Mouse (Mus musculus) heart, adult 8-10 months (tissue): Measurements from ENCODE around the gene Amz1. TPM values are rescaled to one million over a fixed set of nuclear protein-coding genes. Genes with fewer than 3 reads are reported as not detected.

Experiments used
- DNase-seq: peaks from one replicate; pipeline ENCODE4 v3.0.0; 2022; ENCODE audit warnings: low spot score
- total RNA-seq, 4 experiments: library from RNA; stranded (reverse); gene quantifications; 2 replicates each; pipeline ENCODE4 v1.2.4; 2022

Gene Amz1
- total RNA-seq, 4 experiments from 2014 or later, result 0.31 to 0.35 (median 0.34) TPM

DNA sequence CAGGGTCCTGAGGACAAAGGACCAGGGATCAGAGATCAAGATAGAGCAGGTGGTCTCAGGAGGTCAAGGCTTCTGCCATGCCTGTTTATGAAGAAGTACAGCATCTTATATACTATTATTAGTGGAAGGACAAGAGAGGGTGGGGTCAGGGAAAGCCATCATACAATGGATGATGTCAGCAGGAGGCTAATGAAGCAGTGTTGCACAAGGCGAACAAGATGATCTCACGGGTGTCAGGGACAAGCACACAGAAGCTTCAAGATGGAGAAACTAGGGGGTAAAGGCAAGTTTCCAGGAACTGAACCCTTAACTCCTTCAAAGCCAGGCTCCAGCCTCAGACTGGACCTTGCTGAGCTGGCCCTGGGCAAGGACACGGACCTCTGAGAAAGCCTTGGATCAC lies 1.8 kb upstream of the Amz1 start:
- no peak for DNase-seq

DNA sequence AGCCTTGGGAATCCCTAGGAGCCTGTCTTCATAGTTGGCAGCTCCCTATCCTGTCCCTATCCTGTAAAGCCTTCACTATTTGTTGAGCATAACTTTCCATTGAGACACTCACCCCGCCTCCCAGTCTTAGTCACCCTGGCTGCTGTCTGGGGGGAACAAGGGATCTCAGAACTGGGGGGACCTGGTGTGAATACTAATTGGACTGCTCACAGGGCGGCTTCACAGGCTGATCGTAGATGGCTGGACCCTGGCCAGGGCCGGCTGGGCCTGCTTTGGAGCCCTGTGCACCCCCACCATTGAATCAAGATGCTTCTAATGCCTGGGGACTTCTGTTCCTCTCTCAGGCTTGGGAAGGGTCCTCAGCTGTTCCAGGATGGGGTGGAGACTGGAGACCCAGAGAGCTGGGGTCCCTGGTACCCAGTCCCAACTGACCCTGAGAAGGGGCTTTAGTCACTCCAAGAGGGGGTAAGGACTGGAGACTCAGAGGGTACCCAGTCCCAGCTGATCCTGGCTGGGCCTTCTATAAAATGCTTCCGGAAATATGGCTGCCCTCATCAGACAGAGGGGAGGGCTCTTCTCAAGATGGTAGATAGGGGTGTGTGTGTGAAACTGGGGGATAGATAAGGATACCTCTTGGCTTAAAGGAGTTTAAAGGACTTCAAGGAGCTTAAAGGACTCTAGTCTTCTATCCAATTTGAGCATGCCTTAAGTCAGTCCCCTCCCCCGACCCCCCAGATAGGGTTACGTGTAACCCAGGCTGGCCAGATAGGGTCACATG lies 2.3 kb downstream of the Amz1 start:
- DNase-seq, result no peak

DNA sequence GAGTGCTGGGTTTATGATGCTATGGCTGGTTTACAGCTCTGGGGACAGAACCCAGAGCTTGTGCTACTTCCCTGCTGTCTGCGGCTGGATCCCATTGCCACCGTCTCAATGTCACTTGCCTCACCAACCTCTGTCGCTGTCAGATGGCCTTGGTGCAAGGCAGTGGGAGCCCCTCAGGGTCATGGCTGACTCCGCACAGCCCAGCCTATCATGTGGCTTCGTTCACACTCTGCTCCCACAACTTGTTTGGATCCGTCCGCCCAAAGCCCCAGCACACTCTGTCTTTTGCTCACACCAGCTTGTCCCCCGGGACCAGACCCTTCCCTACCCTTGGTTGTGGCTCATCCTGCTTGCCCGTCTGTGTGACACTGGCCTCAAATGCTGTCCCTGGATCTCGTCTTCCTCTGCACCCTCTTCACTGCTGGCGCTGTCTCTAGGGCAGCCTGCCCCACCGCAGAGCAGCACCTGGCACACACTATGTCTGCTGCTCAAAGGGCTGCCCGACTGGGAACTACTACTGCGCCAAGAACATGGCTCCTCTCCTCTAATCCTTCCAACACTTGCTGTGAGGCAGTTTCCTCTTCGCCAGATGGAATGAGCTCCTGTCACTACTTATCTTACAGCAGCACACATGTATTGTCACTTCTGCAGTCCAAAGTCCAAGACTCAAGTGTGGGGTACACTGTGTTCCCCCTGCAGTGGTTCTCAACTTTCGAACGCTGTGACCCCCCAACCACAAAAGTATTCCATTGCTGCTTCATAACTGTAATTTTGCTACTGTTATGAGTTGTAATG lies 3.2 kb downstream of the Amz1 start:
- DNase-seq, result no peak

DNA sequence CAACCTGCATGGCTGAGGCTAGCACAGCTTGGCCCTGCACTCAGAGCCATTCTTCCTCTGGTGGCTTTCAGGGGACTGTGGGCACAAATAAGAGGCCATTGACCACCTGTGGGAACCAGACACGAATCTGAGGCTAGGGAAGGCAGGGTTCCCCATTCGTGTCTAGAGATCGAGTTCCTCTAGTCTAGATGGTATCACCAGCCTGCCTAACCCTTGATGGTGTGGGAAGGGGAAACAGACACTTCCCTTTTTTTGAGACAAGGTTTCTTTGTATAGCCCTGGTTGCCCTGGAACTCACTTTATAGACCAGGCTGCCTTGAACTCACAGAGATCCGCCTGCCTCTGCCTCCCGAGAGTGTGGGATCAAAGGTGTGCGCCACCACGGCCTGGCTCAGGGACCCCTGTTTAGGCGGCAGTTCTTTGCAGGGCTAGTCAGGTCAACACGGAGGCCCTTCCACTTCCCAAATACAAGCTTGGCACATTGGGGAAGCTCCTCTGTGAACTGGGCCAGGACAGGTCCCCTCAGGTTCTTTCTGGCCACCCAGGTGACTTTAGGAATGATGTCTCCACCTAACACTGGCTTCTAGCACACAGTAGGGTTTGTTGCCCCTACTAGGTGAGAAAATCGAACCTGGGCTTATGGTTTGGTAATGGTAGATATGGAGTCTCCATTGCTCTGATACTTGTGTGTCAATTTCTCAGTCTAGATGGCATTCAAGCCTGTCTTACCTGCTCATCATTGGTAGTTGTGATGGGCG lies 7.3 kb downstream of the Amz1 start:
- DNase-seq, result no peak

DNA sequence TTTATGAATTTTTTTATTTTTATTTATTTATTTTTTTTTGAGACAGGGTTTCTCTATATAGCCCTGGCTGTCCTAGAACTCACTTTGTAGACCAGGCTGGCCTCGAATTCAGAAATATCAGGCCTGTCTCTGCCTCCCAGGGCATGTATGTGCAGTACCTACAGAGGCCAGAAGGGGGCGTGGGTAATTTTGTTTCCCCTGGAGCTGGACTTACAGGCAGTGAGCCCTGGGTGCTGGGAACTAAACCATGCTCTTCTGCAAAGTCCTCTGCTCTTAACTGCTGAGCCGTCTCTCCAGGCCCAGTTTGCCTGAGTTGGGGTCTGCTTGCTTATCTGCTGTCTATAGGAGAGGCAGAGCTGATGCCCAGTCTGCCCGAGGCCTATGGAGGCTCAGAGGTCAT lies 8.3 kb downstream of the Amz1 start:
- no peak for DNase-seq

DNA sequence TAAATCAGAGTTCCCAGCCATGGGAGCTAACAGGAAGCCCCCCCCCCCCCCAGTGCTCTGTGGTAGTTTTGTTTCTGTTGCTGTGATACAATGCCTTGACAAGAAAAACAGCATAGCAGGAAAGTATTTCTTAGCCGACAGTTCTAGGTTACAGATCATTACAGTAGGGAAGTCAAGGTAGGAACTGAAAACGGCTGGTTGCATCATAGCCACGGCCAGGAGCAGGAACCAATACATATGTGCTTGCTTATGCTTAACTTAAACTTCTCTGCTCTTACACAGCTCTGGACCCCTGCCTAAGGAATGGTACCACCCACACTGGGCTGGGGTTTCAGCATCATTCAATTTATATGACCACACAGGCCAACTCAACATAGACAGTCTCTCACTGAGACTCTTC lies 9.4 kb downstream of the Amz1 start:
- no peak for DNase-seq

DNA sequence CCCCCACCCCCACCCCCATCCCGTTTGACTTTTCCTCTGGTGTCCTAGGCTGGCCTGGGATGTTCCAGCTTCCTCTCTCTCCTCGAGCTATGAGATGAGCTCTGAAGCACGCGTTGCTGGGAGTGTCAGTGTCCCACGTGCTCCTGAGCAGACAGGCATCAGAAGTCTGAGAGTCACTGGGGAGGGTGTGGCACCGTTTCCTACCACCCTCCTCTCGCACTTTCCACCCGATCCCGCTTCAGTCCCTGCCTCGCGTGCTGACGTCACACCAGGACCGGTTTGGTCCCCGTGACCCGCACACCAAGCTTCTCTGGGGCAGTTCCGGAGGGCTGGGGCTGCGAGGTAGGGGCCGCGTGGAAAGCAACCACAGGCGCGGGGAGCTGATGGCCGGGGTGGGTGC lies 11.4 kb downstream of the Amz1 start:
- DNase-seq, result no peak

DNA sequence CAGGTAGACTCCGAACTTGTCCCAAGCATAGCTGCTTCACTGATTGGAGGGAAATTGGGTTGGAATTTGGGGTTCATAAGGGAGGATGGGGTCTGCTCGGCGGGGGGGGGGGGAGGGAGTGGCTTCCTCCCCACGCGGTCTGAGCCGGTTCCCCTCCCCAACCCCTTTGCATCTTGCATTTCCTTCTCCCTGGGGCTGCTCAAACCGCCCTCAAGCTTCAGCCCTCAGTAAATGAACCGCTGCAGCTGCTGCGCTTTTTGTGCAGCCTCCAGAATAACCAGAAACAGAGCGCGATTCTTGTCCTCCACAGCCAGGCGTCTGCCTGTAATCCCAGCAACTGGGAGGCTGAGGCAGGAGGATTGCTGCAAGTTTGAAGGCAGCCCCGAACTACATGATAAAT lies 12.2 kb downstream of the Amz1 start:
- DNase-seq, result no peak

DNA sequence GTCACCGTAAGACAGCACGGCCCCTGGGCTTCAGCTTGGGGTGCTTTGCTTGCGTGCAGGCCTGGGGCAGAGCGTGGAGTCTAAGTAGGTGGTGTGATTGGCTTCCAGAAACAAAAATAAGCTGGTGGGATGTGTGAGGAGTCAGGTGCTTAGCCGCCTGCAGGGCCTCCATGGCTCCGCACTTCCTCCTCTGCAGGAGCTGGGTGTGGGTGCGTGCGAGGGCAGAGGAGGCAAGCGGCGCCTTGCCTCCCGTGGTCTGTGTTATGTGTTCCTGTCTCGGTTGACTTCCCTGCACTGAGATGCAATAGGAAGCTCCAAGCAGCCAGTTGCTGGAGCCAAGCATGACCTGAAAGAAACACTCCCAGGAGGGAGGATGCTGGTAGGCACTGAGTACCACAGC lies 15.9 kb downstream of the Amz1 start:
- DNase-seq, result no peak

DNA sequence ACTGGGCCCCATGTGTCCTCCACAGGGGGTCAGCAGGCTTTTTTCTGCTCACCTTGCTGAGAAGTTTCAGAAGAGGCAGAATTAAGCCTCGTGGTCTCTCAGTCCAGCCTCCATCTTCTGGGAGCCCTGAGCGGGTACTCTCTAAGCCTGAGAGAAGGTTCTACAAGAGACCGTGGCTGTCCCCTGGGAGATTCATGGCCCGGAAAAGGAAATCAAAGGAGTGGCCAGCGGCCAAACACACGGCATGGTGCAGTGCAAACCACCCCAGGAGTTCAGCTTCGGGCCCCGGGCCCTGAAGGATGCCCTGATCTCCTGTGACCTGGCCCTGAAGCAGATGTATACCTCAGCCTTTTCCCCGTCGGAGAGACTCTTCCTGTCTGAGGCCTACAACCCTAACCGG lies 17.1 kb downstream of the Amz1 start:
- DNase-seq, result peak; percentile 56

DNA sequence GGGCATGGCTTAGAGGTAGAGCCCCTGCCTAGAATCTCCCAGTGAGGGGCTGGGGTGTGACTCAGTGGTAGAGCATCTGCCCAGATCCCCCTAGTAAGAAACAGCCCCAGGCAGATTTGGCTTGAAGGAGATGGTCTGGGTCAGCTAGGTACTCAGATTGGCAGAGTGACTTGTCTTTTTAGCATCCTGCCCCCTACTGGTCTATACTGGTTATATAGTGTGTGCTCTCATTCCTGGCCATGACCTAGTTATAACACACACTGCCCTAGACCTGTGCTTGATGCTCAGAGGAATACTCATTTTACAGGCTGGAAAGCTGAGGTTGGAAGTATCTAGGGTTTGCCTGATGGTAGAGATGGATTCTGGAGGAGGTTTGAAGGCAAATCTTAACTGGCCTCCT lies 17.9 kb downstream of the Amz1 start:
- no peak for DNase-seq

DNA sequence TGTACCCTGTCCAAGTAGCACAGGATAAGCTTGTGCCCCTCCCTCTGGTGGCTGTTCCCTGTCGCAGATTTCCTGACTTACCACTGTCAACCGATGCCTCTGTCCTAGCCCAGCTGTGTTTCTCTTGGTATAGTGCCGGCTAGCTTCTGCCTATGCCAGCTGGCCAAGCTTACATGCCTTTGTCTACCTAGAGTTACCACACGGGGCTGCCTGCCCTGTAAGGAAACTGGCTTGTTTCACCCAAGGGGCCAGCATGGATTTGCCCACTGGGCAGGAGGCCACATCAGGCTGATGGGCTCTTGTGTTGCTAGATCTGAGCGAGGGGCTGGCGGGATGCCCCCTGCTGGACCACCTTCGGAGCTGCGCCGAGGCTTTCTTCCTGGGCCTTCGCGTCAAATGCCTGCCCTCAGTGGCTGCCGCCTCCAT lies 19.8 kb downstream of the Amz1 start:
- no peak for DNase-seq

DNA sequence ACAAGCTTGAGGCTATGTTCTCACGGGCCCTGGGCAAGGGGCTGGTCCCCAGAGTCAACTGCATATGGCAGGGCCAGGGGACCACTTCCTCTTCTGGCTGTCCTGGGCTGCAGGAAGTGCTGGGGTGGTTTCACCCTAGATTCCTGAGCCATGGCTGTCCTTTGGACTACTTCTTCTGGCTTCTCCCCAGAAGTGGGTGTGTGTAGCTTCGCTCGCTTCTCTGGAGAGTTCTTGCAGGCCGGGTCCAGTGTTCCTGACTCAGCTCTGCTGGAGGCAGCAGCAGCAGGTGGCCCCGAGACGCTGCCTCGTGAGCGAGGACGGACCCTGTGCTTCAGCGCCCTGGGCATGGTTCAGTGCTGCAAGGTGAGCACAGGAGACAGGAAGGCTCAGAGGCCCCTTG lies 24.5 kb downstream of the Amz1 start:
- no peak for DNase-seq

DNA sequence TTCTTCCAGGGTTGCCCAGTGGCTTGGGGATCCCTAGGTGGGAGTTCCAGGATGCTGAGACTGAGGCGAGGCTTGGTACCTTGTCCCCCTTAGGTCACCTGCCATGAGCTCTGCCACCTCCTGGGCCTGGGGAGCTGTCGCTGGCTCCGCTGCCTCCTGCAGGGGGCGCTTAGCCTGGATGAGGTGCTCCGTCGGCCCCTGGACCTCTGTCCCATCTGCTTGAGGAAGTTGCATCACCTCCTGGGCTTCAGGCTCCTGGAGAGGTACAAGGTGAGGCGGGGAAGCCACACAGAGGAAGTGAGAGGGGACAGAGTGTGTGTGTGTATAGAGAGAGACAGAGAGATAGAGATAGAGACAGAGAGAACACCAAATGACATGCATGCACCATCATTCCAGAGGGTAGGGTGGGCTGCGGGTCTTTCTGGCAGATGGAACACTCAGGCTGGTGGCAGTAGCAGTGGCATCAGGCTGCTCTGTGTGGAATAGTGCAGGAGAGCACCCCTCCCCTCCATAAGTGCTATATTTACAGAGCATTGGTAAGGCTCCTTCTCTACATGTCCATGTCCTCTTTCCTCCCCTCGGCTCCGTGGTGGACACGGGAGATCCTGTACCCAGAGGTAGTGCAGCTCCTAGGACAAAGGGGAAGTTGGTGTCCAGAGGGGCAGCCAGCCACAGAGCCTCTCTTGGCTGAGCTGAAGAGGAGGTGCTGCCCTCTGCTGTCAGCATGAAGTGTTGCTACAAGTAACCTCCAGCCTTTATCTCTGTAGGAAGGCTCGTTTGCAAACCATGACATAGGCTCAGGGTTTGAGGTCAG lies 25.3 kb downstream of the Amz1 start:
- peak; percentile 74 for DNase-seq

DNA sequence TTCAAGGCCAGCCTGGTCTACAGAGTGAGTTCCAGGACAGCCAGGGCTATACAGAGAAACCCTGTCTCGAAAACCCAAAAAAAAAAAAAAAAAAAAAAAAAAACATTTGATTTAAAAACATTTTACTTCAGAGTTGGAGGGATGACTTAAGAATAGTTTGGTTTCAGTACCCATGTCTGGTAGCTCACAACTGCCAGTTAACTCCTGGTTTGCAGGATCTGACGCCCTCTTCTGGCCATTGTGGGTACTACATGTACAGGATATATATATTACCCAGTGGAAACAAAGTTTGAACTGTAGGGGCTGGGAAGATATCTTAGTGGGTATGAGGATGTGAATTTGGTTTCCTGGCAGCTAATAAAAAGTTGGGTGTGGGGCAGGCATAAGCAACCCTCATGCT lies 27.0 kb downstream of the Amz1 start:
- DNase-seq, result no peak

DNA sequence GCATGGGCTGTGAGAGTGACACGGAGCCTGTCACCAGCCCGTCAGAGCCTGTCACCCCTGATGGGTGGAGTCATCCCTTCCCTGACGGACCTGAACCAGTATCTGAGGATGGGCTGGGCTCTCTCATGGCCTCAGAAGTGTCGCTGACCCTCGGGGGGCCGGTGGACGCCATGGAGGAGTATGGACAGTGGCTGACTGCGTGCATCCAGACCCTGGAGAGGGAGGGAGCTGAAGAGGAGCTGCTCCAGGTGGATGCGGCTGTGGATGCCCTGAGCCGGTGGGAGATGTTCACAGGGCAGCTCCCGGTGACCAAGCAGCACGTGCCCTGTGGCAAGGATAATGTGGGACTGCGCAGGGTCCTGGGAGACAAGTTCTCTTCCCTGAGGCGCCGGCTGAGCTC lies 28.1 kb downstream of the Amz1 start:
- DNase-seq, result no peak

DNA sequence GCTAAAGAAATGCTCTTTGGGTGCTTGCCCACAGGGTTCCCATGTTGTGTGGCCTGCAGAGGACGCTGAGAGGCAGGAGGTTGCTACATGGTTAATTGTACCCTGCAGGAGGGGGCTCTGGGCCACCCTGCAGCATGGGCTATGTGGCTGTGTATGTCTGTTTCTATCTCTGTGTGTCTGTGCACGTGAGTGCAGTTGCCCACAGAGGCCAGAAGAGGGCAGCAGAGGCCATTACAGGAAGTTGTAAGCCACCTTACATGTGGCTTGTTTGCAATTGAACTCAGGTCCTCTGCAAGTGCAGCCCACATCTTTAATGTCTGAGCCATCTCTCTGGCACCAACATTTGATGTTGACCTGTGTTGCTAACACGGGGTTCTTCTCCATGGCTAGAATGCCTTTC lies 28.7 kb downstream of the Amz1 start:
- no peak for DNase-seq

DNA sequence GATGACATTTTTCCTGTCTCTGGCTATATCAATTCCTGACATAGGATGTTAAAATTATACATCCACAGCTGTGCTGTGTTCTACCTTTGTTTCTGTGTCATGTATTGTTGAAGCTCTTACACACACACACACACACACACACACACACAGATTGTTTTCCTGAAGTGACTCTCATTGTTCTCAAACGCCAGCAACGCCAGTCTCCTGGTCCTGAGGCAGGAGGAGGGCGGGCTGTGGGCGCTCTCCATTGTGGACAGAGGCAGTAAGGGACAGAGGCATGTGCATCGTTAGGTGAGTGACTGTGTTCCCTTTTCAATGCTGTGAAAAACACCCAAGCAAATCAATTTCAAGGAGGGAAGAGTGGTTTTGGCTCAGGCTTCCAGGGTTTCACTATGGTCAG lies 29.3 kb downstream of the Amz1 start:
- DNase-seq, result no peak

DNA sequence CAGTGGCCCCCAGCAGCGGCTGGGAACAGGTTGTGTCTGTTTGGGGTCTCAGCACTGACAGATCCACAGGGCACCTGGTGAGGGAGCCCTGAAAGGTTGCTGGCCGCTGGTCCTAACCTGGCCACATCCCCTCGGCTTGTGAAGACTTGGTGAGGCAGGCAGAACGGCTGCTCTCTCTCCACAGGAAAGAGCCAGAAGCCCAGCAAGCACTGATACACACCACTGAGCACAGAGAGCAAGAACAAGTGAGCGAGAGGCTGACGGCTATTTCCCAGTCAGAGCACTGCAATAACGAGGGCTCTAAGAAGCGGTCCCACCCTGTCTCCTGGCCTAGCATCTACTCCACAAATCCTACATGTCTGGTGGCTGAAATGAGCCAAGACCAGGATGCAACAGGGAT lies 34.9 kb downstream of the Amz1 start:
- no peak for DNase-seq

DNA sequence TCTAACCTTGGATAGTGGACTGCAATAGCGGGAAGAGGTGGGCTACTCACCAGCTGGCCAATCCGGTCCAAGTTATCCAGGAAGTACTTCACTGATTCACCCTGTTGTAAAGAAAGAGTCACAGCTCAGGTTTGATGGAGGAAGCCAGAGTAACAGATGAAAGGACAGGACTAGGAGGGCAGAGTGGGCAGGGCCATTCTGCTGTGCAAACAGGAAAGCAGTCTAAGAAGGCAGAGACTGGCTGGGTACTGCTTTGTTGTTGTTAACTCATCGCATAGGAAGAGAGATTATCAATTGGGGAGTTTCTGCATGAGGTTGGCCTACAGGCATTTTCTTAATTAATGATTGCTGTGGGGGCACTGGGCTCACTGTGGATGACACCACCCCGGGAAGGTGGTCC lies 38.6 kb downstream of the Amz1 start:
- no peak for DNase-seq

DNA sequence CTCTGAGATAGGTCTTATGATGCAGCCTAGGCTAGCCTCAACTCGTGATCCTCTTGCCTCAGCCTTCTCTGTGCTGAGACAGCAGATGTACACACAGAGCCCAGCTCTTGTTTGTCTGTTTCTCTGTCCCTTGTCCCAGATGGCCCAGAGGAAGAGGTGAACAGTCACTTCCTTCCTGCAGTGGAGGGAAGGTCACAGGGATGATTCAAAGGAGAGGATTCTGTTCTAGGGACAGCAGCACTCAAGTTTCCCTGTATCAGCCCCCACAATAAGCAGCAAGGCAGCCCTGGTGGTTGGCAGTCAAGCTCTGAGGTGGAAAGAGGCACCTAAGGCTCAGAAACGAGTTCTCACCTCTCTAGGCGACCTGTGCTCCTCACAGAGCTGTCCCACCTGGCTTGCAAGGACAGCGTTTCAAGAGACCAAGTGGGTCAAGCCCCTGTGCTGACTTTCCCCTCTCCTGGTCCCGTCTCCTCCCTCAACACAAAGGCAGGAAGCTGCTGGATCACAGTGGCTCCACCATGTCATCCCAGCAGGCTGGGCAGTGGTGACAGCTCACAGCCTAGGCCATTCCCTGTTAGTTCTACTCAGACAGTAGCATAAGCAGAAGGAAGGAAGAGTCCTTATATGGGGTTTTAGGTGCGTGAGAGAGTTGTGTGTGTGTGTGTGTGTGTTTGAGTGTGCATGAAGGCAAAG lies 41.1 kb downstream of the Amz1 start:
- peak; percentile 68 for DNase-seq
